Mouse (Mus musculus) heart, embryonic 16.5 days (tissue): ENCODE measurements around the gene Gm20388. TPM values are rescaled to one million over a fixed set of nuclear protein-coding genes. Genes with fewer than 3 reads are reported as not detected.
A peak's percentile ranks its signal among the peaks of the same experiment; 100 is the strongest.

ENCODE experiments used
- ATAC-seq: fragments of 200-750 bp; cut with Nextera tagmentation; replicated peaks from 2 replicates; pipeline ENCODE4 v1.8.0; 2017; ENCODE audit warnings: moderate number of reproducible peaks; ENCODE audit not compliant: insufficient read depth, low FRiP score; ENCODE audit errors: extremely low read depth
- H3K27ac ChIP-seq: fragments of 300-500 bp; sonication (generic); 2 replicates; pipeline ENCODE4 v1.5.1; 2014; ENCODE audit warnings: mild to moderate bottlenecking, low read length, control low read depth, moderate library complexity
- H3K27me3 ChIP-seq: fragments of 300-500 bp; sonication (generic); 2 replicates; pipeline ENCODE4 v1.6.1; 2014; ENCODE audit warnings: low read length, mixed read lengths; ENCODE audit not compliant: control insufficient read depth, insufficient read depth
- H3K36me3 ChIP-seq: fragments of 300-500 bp; sonication (generic); 2 replicates; pipeline ENCODE4 v1.6.1; 2014; ENCODE audit not compliant: control insufficient read depth, insufficient read depth
- H3K4me1 ChIP-seq: fragments of 300-500 bp; sonication (generic); 2 replicates; pipeline ENCODE4 v1.6.1; 2014; ENCODE audit warnings: low read length, mixed read lengths; ENCODE audit not compliant: control insufficient read depth, insufficient read depth
- H3K4me2 ChIP-seq: fragments of 300-500 bp; sonication (generic); 2 replicates; pipeline ENCODE4 v1.6.1; 2014; ENCODE audit warnings: low read depth, mild to moderate bottlenecking, control low read depth, low read length
- H3K4me3 ChIP-seq: fragments of 300-500 bp; sonication (generic); 2 replicates; pipeline ENCODE4 v1.5.1; 2014; ENCODE audit warnings: mild to moderate bottlenecking, control low read depth, low read length
- H3K9ac ChIP-seq: fragments of 300-500 bp; sonication (generic); 2 replicates; pipeline ENCODE4 v1.6.1; 2014; ENCODE audit warnings: low read length, control low read depth
- H3K9me3 ChIP-seq: fragments of 300-500 bp; sonication (generic); replicated peaks from 2 replicates; pipeline ENCODE4 v1.6.1; 2016; ENCODE audit warnings: low read length; ENCODE audit not compliant: control insufficient read depth
- WGBS: fragments of 180-500 bp; shearing (Covaris S2); extraction: QIAGEN DNeasy Blood & Tissue Kit; methylation state at CpG from one replicate; pipeline ENCODE4 v1.1.7; 2014; 5-methylcytosine and 5-hydroxymethylcytosine counted together
- polyA plus RNA-seq: library from polyadenylated mRNA; unstranded; fragments of >200 nt; fragmentation: Nextera tagmentation; extraction: Ambion mirVana; gene quantifications from 2 replicates; pipeline ENCODE4 v1.2.1, GENCODE M21; 2015

The Gm20388 gene
- polyA plus RNA-seq, 1 experiment from 2014 or later = 4.5 TPM

GRCm38 (mm10) chr8:120538397-120539240 lies 628.0 kb downstream of the Gm20388 start:
- 0 out of 2 replicates have a peak, but pooled peaks have one; percentile 5 for ATAC-seq
- Histone ChIP-seq H3K27ac (peak overlapping the region; percentile 99), H3K27me3 (no peaks in the 10 kb centered on the region), H3K9me3 (no peaks in the 10 kb centered on the region), H3K4me1 (peaks cover 68% of the 10 kb centered on the region), H3K4me2 (peak overlapping the region; percentile 98), H3K4me3 (peak overlapping the region; percentile 74), H3K36me3 (no peaks in the 10 kb centered on the region), H3K9ac (peak overlapping the region; percentile 76)
- 2% methylated on average over 37 of the region's 37 CpGs for WGBS

GRCm38 (mm10) chr8:120539381-120539774 lies 628.7 kb downstream of the Gm20388 start:
- peak overlapping the region; percentile 98 for H3K4me2 ChIP-seq
- H3K9me3 ChIP-seq = no peaks in the 10 kb centered on the region
- peak overlapping the region; percentile 76 for H3K9ac ChIP-seq
- 41% methylated on average over 6 of the region's 6 CpGs for WGBS
- ATAC-seq = no peak
- peak overlapping the region; percentile 99 for H3K27ac ChIP-seq
- H3K4me3 ChIP-seq = peak overlapping the region; percentile 74
- no peaks in the 10 kb centered on the region for H3K27me3 ChIP-seq
- no peaks in the 10 kb centered on the region for H3K36me3 ChIP-seq
- peaks cover 68% of the 10 kb centered on the region for H3K4me1 ChIP-seq

GRCm38 (mm10) chr8:120539775-120540625 lies 629.4 kb downstream of the Gm20388 start:
- Histone ChIP-seq H3K9ac (peak overlapping the region; percentile 76), H3K4me1 (peaks cover 62% of the 10 kb centered on the region), H3K27ac (peak overlapping the region; percentile 99), H3K4me2 (peak overlapping the region; percentile 98), H3K27me3 (no peaks in the 10 kb centered on the region), H3K36me3 (no peaks in the 10 kb centered on the region), H3K4me3 (peak overlapping the region; percentile 74), H3K9me3 (no peaks in the 10 kb centered on the region)
- no peak for ATAC-seq
- WGBS = 26% methylated on average over 23 of the region's 23 CpGs

GRCm38 (mm10) chr8:120542995-120543394 lies 632.4 kb downstream of the Gm20388 start:
- peak overlapping the region; percentile 45 for H3K9ac ChIP-seq

DNA sequence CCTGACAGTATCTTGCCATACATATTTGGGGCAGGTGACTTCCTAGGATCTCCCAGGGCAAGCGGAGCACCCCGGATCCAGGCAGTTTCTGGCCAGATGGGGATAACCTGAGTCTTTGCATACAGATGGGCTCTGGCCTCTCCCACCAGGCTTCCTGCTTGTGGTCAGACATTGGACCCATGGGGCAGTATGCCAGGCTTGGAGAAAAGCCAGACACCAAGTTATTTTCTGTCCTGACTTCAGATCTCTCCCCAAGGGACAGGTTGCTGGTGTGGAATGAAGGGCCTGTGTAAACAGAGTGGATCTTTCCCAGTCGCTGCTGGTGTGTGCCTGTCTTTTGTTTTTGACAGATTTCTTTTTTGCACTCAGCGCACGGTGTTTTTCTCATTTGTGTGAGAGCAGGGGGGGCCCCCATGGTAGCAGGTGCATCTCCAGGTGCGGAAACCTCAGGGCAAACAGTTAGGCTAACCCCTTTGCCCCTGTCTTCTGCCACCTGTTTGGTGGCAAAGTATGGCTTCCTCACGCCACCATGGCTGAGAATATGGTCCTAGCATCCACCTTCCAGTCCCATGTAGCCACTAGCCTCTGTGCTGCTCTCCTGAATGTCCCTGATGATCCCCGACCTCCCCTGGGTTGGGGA lies 632.9 kb downstream of the Gm20388 start:
- no peaks in the 10 kb centered on the region for H3K27me3 ChIP-seq
- peak overlapping the region; percentile 90 for H3K27ac ChIP-seq
- no peaks in the 10 kb centered on the region for H3K9me3 ChIP-seq
- H3K9ac ChIP-seq = peak overlapping the region; percentile 45
- no peaks in the 10 kb centered on the region for H3K36me3 ChIP-seq
- 0 out of 2 replicates have a peak overlapping the region, but pooled peaks have one; percentile 6 for H3K4me3 ChIP-seq
- H3K4me2 ChIP-seq = peak overlapping the region; percentile 34
- WGBS = 34% methylated on average over 8 of the region's 8 CpGs
- ATAC-seq = no peak
- H3K4me1 ChIP-seq = peaks cover 78% of the 10 kb centered on the region

More at GRCm38 (mm10) chr8:120542995-120543394, 632.4 kb downstream of the Gm20388 start:
- Histone ChIP-seq H3K4me3 (no peak overlapping the region), H3K27me3 (no peaks in the 10 kb centered on the region), H3K4me1 (peaks cover 76% of the 10 kb centered on the region), H3K27ac (peak overlapping the region; percentile 90), H3K4me2 (peak overlapping the region; percentile 34; the same call in 1 of the 2 replicates), H3K9me3 (no peaks in the 10 kb centered on the region), H3K36me3 (no peaks in the 10 kb centered on the region)
- ATAC-seq = no peak
- WGBS = 34% methylated on average over 13 of the region's 13 CpGs

DNA sequence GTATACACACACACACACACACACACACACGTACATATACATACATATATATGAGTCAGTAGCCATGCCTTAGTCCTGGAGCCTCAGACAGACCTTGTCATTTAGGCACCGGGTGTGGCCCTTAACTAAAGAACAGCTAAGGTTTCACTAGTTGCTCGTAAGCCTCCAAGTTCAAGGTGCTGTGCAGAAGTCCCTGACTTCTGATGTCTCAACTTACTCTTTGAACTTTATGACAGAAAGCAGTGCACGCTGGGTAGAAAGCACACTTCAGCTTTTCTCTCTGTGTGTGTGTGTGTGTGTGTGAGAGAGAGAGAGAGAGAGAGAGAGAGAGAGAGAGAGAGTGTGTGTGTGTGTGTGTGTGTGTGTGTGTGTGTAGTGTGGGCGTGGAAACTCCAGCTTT lies 633.5 kb downstream of the Gm20388 start:
- no peak for ATAC-seq
- H3K27me3 ChIP-seq = no peaks in the 10 kb centered on the region
- no peak overlapping the region for H3K4me3 ChIP-seq

DNA sequence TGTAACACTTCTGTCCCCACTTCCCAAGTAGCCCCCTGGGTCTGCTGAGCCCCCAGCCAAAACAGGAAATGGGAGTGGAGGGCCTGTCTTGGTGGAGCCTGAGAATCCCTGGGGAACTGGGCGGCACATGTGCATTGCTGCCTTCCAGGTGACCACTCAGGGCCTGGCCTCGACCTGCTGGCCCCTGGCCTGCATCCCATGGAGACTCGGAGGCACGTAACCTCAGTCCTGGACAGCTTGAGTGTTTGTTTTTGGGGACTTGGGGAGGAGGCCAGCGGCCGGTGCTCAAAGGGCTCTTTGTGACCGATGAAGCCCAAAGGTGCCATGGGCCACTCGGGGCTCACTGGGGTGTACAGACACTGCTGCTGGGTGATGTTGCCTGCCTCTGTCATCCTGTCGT lies 636.9 kb downstream of the Gm20388 start:
- no peaks in the 10 kb centered on the region for H3K9me3 ChIP-seq
- no peak overlapping the region for H3K27ac ChIP-seq
- H3K27me3 ChIP-seq = no peaks in the 10 kb centered on the region
- H3K4me2 ChIP-seq = no peak overlapping the region
- H3K4me3 ChIP-seq = no peak overlapping the region
- 58% methylated on average over 9 of the region's 9 CpGs for WGBS
- no peak overlapping the region for H3K9ac ChIP-seq
- H3K36me3 ChIP-seq = no peaks in the 10 kb centered on the region
- peaks cover 83% of the 10 kb centered on the region for H3K4me1 ChIP-seq
- no peak for ATAC-seq

More for the DNA sequence above, 633.5 kb downstream of the Gm20388 start:
- WGBS = 77% methylated on average over 5 of the region's 5 CpGs
- Histone ChIP-seq H3K9me3 (no peaks in the 10 kb centered on the region), H3K36me3 (no peaks in the 10 kb centered on the region), H3K27ac (peak overlapping the region; percentile 90), H3K4me2 (0 out of 2 replicates have a peak overlapping the region, but pooled peaks have one; percentile 34), H3K9ac (no peak overlapping the region), H3K4me1 (peaks cover 78% of the 10 kb centered on the region)

- ATAC-seq = no peak
- Histone ChIP-seq H3K27ac (peak overlapping the region; percentile 47; the same call in 1 of the 2 replicates), H3K9me3 (no peaks in the 10 kb centered on the region), H3K27me3 (no peaks in the 10 kb centered on the region), H3K4me2 (peak overlapping the region; percentile 42), H3K4me1 (peaks cover 82% of the 10 kb centered on the region), H3K4me3 (no peak overlapping the region), H3K9ac (peak overlapping the region; percentile 31), H3K36me3 (no peaks in the 10 kb centered on the region)
- WGBS = 37% methylated on average over 16 of the region's 16 CpGs
These were observed 637.7 kb downstream of the Gm20388 start for GRCm38 (mm10) chr8:120548313-120548761.
